Mouse (Mus musculus): ENCODE results near the gene Racgap1. TPM values are rescaled to one million over a fixed set of nuclear protein-coding genes. Genes with fewer than 3 reads are reported as not detected.
A peak's percentile ranks its signal among the peaks of the same experiment; 100 is the strongest.

Racgap1 gene
- total RNA-seq (2021): 1 to 10 TPM; 7.5 to 8.7 TPM
- long read RNA-seq, experiment 1, transcript Racgap1-201 (17 exons, 2,933 nt): major isoform, 7 of 13 reads
- long read RNA-seq, experiment 1, partial matches to known transcripts: 1 of 13 reads
- long read RNA-seq, experiment 1, other reads (novel, unspliced or antisense): 3 of 13 reads
- long read RNA-seq, experiment 2, transcript Racgap1-201 (17 exons, 2,933 nt): major isoform, 5 of 11 reads
- long read RNA-seq, experiment 2, partial matches to known transcripts: 2 of 11 reads
- long read RNA-seq, experiment 2, other reads (novel, unspliced or antisense): 2 of 11 reads

DNA sequence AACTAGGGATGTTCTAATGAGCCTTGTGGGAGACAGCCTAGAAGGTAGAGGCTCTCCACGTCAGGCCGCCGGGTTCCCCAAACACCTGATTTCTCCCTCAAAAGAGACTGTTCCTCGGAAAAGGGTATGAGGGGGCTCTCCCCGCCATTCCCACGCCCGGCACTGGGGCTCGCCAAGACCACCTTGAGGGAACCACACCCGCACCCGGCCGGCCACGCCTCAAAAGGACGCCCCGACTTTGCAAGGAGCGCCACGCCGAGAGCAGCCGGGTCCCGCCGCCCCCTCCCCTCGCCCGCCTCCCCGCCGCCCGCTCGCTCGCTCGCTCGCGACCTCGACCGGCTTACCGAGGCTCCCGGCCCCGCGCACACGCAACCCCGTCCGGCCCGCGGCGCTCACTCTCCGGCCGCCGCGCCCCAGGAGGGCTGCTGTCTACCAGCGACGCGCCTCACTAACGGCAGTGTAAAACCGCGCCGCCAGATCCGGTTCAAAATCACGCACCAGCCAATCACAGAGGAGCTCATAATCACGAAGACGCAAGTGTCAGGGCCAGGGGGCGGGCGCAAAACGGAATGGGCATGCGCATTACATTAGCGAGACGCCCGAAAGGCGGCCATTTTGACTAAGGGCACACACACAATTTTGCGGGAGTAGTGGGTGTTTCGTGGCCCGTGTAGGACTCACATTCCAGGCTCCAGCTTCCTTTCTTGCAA, at the start of gene Racgap1:
Gene Racgap1 (minus strand): TSS at position 494 of the 710 bp plus-strand sequence.
- intact Hi-C loops (cut with DNase I; ENCODE audit: low total_unique reads): no loop called here
- peak; percentile 95 for DNase-seq

- intact Hi-C loops (cut with DNase I; ENCODE audit: low total_unique reads): no loop called here
- DNase-seq: no peak
Measured at GRCm38 (mm10) chr15:99700219-99701106, 49.0 kb upstream of the Racgap1 start.

GRCm38 (mm10) chr15:99699715-99700114, 48.3 kb upstream of the Racgap1 start:
- no peak for DNase-seq
- intact Hi-C loops (cut with DNase I; ENCODE audit: low total_unique reads): no loop called here

DNA sequence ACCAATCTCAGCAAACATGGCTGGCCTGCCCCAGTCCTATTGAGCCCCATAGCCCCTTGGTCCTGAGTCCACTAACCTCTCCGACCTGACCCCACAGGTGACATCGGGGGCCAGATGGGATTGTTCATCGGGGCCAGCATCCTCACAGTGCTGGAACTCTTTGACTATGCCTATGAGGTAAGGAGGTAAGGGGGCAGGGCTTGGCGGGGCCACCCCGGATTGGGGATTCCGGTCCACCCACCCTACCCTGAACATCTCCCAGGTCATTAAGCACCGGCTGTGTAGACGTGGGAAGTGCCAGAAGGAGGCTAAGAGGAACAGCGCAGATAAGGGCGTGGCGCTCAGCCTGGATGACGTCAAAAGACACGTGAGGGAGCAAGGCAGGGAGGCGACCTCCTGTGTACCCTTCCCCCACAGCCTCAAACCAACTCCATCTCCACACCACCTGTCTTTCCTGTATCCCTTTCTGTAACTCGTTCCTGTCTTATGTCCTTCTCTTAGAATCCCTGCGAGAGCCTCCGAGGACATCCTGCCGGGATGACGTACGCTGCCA, 47.2 kb upstream of the Racgap1 start:
- DNase-seq: no peak
- intact Hi-C loops (cut with DNase I; ENCODE audit: low total_unique reads): no loop called here

DNA sequence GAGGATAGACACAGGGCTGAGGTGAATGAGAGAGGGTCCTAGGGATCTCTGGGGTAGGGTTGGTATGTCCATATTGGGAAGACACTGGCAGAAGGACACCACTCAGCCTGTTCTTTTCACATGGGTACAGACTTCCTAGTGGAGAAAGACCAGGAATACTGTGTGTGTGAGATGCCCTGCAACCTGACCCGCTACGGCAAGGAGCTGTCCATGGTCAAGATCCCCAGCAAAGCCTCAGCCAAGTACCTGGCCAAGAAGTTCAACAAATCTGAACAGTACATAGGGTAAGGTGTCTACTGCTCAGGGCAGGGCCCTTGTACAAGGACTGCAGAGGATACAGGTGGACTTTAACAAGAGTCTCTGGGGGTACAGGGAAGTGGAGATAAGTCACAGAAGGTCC, 45.9 kb upstream of the Racgap1 start:
- no peak for DNase-seq
- intact Hi-C loops (cut with DNase I; ENCODE audit: low total_unique reads): no loop called here

DNA sequence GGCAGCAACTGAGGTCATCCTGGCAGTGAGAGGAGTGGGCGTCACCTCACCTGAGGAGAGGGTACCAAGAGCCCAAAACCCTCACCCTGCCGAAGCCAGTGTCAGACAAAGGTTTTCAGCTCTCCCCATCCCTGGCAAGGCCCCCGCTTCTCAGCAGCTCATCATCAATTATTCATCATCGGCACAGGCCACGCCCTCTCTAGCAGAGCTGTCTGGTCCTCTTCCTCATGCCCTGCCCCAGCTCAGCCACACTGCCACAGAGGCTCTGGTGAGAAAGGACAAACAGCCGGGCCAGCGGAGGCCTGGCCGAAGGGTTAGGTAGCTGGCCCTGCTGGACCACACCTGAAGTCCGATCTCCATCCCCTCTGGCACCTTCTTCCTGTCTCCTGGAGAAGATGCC, 40.5 kb upstream of the Racgap1 start:
- intact Hi-C loops (cut with DNase I; ENCODE audit: low total_unique reads): no loop called here

GRCm38 (mm10) chr15:99690924-99691323, 39.5 kb upstream of the Racgap1 start:
- intact Hi-C loops (cut with DNase I; ENCODE audit: low total_unique reads): no loop called here
- DNase-seq: no peak

More for the DNA sequence above, 40.5 kb upstream of the Racgap1 start:
- DNase-seq: no peak

DNA sequence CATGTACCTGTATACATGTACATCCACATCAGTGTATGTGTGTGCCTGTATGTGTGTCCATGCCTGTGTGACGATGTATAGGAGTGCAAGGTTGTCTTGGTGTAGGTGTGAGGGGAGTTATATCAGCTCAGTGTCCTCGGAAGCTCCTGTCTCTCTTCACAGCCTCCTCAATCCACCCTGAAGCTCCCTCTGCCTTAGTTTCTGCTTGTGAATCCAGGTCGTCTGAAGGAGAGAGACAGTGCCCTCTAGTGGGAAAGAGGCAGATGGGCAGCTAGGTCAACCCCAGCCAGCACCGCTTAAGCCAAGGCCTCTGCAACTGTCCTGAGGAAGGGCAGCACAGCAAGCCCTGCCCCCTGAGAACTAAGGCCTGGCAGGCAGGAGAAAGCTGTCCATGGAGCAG, 37.3 kb upstream of the Racgap1 start:
- DNase-seq: peak; percentile 47

GRCm38 (mm10) chr15:99684156-99684555, 32.7 kb upstream of the Racgap1 start:
- intact Hi-C loops (cut with DNase I; ENCODE audit: low total_unique reads): no loop called here
- DNase-seq: no peak

More for the DNA sequence above, 37.3 kb upstream of the Racgap1 start:
- intact Hi-C loops (cut with DNase I; ENCODE audit: low total_unique reads): loop anchor here (5.0 kb wide), 1 partner anchor 91 kb away; no protein-coding TSS in a partner anchor

GRCm38 (mm10) chr15:99682880-99683279, 31.4 kb upstream of the Racgap1 start:
- DNase-seq: no peak
- intact Hi-C loops (cut with DNase I; ENCODE audit: low total_unique reads): no loop called here

DNA sequence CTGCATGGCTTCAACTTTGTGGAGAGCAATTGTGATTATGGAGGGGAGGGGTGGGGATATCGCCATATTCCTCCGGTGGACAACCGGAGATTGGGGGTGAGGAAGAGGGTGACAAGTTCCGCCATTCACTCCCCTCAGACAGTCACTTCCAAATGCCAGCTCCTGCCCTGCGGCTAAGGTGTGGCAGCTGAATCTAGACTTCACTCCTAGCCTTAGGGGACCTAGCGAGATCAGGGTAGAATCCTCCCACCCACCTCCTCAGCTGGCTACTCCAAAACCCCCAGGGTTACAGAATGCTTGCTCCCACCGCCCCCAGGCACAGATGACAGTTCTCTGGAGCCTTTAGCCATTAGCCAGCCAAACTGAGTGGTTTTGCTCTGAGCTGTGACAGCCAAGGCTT, 27.6 kb upstream of the Racgap1 start:
- no peak for DNase-seq
- intact Hi-C loops (cut with DNase I; ENCODE audit: low total_unique reads): loop anchor here (5.0 kb wide), 1 partner anchor 177 kb away; no protein-coding TSS in a partner anchor

GRCm38 (mm10) chr15:99678063-99678800, 26.8 kb upstream of the Racgap1 start:
- no peak for DNase-seq
- intact Hi-C loops (cut with DNase I; ENCODE audit: low total_unique reads): loop anchor here (5.0 kb wide), 1 partner anchor 176 kb away; no protein-coding TSS in a partner anchor

GRCm38 (mm10) chr15:99677089-99677488, 25.6 kb upstream of the Racgap1 start:
- DNase-seq: no peak
- intact Hi-C loops (cut with DNase I; ENCODE audit: low total_unique reads): loop anchor here (5.0 kb wide), 1 partner anchor 175 kb away; no protein-coding TSS in a partner anchor

DNA sequence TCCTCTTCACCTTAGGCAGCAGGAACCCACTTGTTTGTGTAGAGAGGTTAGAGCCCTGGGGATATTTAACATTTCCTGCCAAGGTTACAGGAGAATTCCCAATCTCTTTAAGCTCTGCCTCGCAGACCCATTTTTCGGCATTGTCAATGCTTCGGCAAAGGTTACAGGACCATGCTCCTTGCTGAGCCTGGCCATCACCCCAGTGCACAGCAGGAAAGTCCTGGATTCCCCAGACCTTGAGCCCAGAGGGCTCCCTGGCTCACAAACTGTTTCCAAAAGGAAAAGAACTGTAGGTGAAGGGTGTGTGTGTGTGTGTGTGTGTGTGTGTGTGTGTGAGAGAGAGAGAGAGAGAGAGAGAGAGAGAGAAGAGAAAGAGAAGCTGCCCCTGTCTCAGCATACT, 23.4 kb upstream of the Racgap1 start:
- intact Hi-C loops (cut with DNase I; ENCODE audit: low total_unique reads): loop anchor here (5.0 kb wide), 1 partner anchor 173 kb away; no protein-coding TSS in a partner anchor
- DNase-seq: no peak

GRCm38 (mm10) chr15:99671783-99672182, 20.3 kb upstream of the Racgap1 start:
- intact Hi-C loops (cut with DNase I; ENCODE audit: low total_unique reads): no loop called here
- DNase-seq: no peak

DNA sequence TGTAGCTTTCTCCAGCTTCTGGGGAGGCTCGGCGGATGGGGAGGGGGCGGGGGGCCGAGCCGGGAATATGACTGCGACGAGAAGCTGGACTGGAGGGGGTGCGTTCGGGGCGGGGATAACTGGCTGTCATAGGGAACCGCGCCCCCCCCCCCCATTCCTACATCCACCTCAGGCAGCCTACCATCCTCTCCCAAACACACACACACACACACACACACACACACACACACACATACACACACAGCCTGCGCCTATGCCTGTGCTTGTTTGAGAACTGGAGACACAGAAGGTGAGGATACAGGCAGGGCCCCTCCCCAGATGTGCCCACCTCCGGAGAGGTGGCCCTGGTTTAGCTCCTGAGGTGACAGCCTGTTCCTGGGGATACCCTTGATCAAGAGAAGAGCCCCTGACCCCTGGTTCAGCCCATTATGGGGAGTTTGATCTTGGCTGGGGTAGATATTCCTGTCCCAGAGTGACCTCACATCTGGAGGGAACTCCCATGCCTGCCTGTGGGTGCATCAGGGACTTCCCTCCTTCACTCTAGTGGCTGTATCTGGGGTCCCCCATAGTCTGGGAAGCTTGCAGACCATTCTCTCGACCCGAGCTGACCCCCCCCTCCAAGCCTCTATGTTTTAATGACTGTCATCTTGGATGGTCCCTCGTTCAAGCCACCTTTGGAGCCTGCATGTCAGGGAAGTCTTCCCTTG, 19.7 kb upstream of the Racgap1 start:
- intact Hi-C loops (cut with DNase I; ENCODE audit: low total_unique reads): no loop called here
- no peak for DNase-seq

GRCm38 (mm10) chr15:99670154-99670821, 18.8 kb upstream of the Racgap1 start, which contains the start of gene Asic1:
Asic1 (plus strand) TSS chr15:99670368.
- intact Hi-C loops (cut with DNase I; ENCODE audit: low total_unique reads): no loop called here
- peak; percentile 79 for DNase-seq
